Comparison of ENCODE assay signal across 24 mouse cellular contexts in genomic region chr12:26930155-26930867, GRCm38 (mm10).
DNase-seq lines count a peak whose midpoint lies in the region; ATAC-seq and TF ChIP-seq lines count a peak whose summit lies in the region.
"Had no signal": no experiment of that assay in that cellular context is flagged by ENCODE, and none has a peak within 500 bp of the region (broad histone marks: within the 10 kb centered on the region; RNA-seq: fewer than 3 reads in every experiment).

No protein-coding gene starts in this region.

- peaks cover 26% of the 10 kb centered on the region for H3K4me1 ChIP-seq in forebrain, embryonic 13.5 days
- H3K4me1 ChIP-seq in forebrain, embryonic 10.5 days = peaks cover 27% of the 10 kb centered on the region
- peaks cover 9% of the 10 kb centered on the region for H3K4me1 ChIP-seq in forebrain, embryonic 14.5 days (ENCODE audit: control insufficient read depth, insufficient read depth, low read length)
- no peaks in the 10 kb centered on the region for H3K4me1 ChIP-seq in forebrain, postnatal 0 days (ENCODE audit: insufficient read depth)
- no peaks in the 10 kb centered on the region for H3K4me1 ChIP-seq in kidney, embryonic 16.5 days (ENCODE audit: insufficient read depth, low read length)
- H3K4me1 ChIP-seq: heart, embryonic 15.5 days; hindbrain, embryonic 10.5 days; hindbrain, embryonic 15.5 days had no signal

- ATAC-seq in forebrain, embryonic 13.5 days = peak; percentile 91
- peak; percentile 92 for ATAC-seq in forebrain, embryonic 14.5 days
- ATAC-seq in forebrain, postnatal 0 days = peak; percentile 90; the same call in 1 of the 2 replicates
- no peak for ATAC-seq in kidney, embryonic 16.5 days (ENCODE audit: low FRiP score, low TSS enrichment)
- ATAC-seq: activated CD4-positive, CD25-positive, alpha-beta regulatory T cell, adult 4 months; CD4-positive, CD25-positive, alpha-beta regulatory T cell, adult 4 months; intestine, postnatal 0 days had no signal

- no peaks in the 10 kb centered on the region for H3K27me3 ChIP-seq in forebrain, embryonic 13.5 days
- H3K27me3 ChIP-seq in forebrain, embryonic 10.5 days (ENCODE audit: poor library complexity, severe bottlenecking) = no peaks in the 10 kb centered on the region
- no peaks in the 10 kb centered on the region for H3K27me3 ChIP-seq in forebrain, embryonic 14.5 days (replicated peaks; ENCODE audit: control insufficient read depth, insufficient read depth, low read length)
- H3K27me3 ChIP-seq in forebrain, postnatal 0 days (ENCODE audit: insufficient read depth, low read length) = no peaks in the 10 kb centered on the region
- H3K27me3 ChIP-seq in kidney, embryonic 16.5 days (ENCODE audit: insufficient read depth, low read length) = no peaks in the 10 kb centered on the region
- H3K27me3 ChIP-seq: heart, embryonic 12.5 days; heart, embryonic 15.5 days; hindbrain, embryonic 15.5 days had no signal

- H3K4me2 ChIP-seq in forebrain, embryonic 13.5 days = no peak overlapping the region
- H3K4me2 ChIP-seq in forebrain, embryonic 14.5 days (ENCODE audit: low read length) = no peak overlapping the region
- no peak overlapping the region for H3K4me2 ChIP-seq in forebrain, postnatal 0 days (ENCODE audit: low read depth)
- H3K4me2 ChIP-seq in kidney, embryonic 16.5 days (replicated peaks; ENCODE audit: low read depth, low read length) = no peak overlapping the region
- H3K4me2 ChIP-seq: heart, embryonic 12.5 days; heart, embryonic 15.5 days; hindbrain, embryonic 15.5 days had no signal

- H3K27ac ChIP-seq in forebrain, embryonic 13.5 days = peak overlapping the region; percentile 63
- H3K27ac ChIP-seq in forebrain, embryonic 10.5 days = no peak overlapping the region
- peak overlapping the region; percentile 61 for H3K27ac ChIP-seq in forebrain, embryonic 14.5 days (ENCODE audit: low read depth, low read length)
- peak overlapping the region; percentile 42; the same call in 1 of the 2 replicates for H3K27ac ChIP-seq in forebrain, postnatal 0 days (ENCODE audit: low read depth, low read length)
- no peak overlapping the region for H3K27ac ChIP-seq in kidney, embryonic 16.5 days (ENCODE audit: low read length)
- H3K27ac ChIP-seq: heart, embryonic 15.5 days; hindbrain, embryonic 10.5 days; hindbrain, embryonic 15.5 days had no signal

- no peak for DNase-seq in forebrain, embryonic 10.5 days (ENCODE audit: extremely low spot score, low spot score)
- DNase-seq in retina, embryonic 14.5 days (ENCODE audit: low spot score) = peak; percentile 1
- no peak for DNase-seq in retina, postnatal 1 day
- peak; percentile 82 for DNase-seq in forebrain, embryonic 14.5 days (ENCODE audit: low spot score)
- peak; percentile 45 for DNase-seq in forebrain, postnatal 0 days
- no peak for DNase-seq in embryo, embryonic 10 days (ENCODE audit: low spot score)
- DNase-seq: adrenal gland, adult 8-10 months; adrenal gland, postnatal 25 days; cerebellum, adult 18-20 months; cerebellum, adult 9-10 months; cerebellum, postnatal 14 days; gastrocnemius, postnatal 25 days; heart, adult 18-20 months; heart, postnatal 10 days; heart, postnatal 36 days had no signal

- no peak for TF ChIP-seq CTCF in forebrain, postnatal 0 days (IDR thresholded peaks at IDR 0.05; ENCODE audit: low read depth)

- no peaks in the 10 kb centered on the region for H3K9me3 ChIP-seq in forebrain, embryonic 13.5 days (replicated peaks)
- no peaks in the 10 kb centered on the region for H3K9me3 ChIP-seq in forebrain, embryonic 10.5 days
- no peaks in the 10 kb centered on the region for H3K9me3 ChIP-seq in forebrain, embryonic 14.5 days (replicated peaks; ENCODE audit: control insufficient read depth, low read length)
- no peaks in the 10 kb centered on the region for H3K9me3 ChIP-seq in forebrain, postnatal 0 days (ENCODE audit: low read length)
- no peaks in the 10 kb centered on the region for H3K9me3 ChIP-seq in kidney, embryonic 16.5 days (ENCODE audit: low read length)
- H3K9me3 ChIP-seq: heart, embryonic 12.5 days; heart, embryonic 15.5 days; hindbrain, embryonic 10.5 days; hindbrain, embryonic 15.5 days had no signal

- H3K36me3 ChIP-seq in forebrain, embryonic 13.5 days (ENCODE audit: poor library complexity, severe bottlenecking) = no peaks in the 10 kb centered on the region
- no peaks in the 10 kb centered on the region for H3K36me3 ChIP-seq in forebrain, embryonic 10.5 days (replicated peaks)
- no peaks in the 10 kb centered on the region for H3K36me3 ChIP-seq in forebrain, embryonic 14.5 days (ENCODE audit: control insufficient read depth, insufficient read depth, low read length)
- H3K36me3 ChIP-seq in forebrain, postnatal 0 days (ENCODE audit: insufficient read depth) = no peaks in the 10 kb centered on the region
- no peaks in the 10 kb centered on the region for H3K36me3 ChIP-seq in kidney, embryonic 16.5 days (ENCODE audit: insufficient read depth, low read length)
- H3K36me3 ChIP-seq: heart, embryonic 12.5 days; heart, embryonic 15.5 days; hindbrain, embryonic 10.5 days; hindbrain, embryonic 15.5 days had no signal

- H3K9ac ChIP-seq in forebrain, embryonic 13.5 days = no peak overlapping the region
- H3K9ac ChIP-seq in forebrain, embryonic 14.5 days (ENCODE audit: low read length) = no peak overlapping the region
- H3K9ac ChIP-seq in forebrain, postnatal 0 days = no peak overlapping the region
- no peak overlapping the region for H3K9ac ChIP-seq in kidney, embryonic 16.5 days (replicated peaks; ENCODE audit: low read length)
- H3K9ac ChIP-seq: heart, embryonic 12.5 days; heart, embryonic 15.5 days; hindbrain, embryonic 15.5 days had no signal

- WGBS in forebrain, embryonic 13.5 days = 24% methylated on average over 7 of the region's 7 CpGs
- WGBS in forebrain, embryonic 10.5 days = 69% methylated on average over 7 of the region's 7 CpGs
- 20% methylated on average over 7 of the region's 7 CpGs for WGBS in forebrain, embryonic 14.5 days
- WGBS in forebrain, postnatal 0 days = 29% methylated on average over 7 of the region's 7 CpGs
- 74% methylated on average over 7 of the region's 7 CpGs for WGBS in kidney, embryonic 16.5 days

- H3K4me3 ChIP-seq in forebrain, embryonic 13.5 days = no peak overlapping the region
- H3K4me3 ChIP-seq in forebrain, embryonic 10.5 days = no peak overlapping the region
- no peak overlapping the region for H3K4me3 ChIP-seq in forebrain, embryonic 14.5 days (ENCODE audit: low read depth, low read length)
- no peak overlapping the region for H3K4me3 ChIP-seq in forebrain, postnatal 0 days (ENCODE audit: low read depth, low read length)
- no peak overlapping the region for H3K4me3 ChIP-seq in kidney, embryonic 16.5 days (ENCODE audit: low read length)
- H3K4me3 ChIP-seq: heart, embryonic 12.5 days; heart, embryonic 15.5 days; hindbrain, embryonic 10.5 days; hindbrain, embryonic 15.5 days had no signal

Comparison
In these comparisons a context has a peak if more than half of its experiments do, and no peak if none do; other contexts are left out.
1. H3K27ac ChIP-seq: peak in forebrain, embryonic 13.5 days (single experiment), forebrain, embryonic 14.5 days (single experiment) and forebrain, postnatal 0 days (single experiment); none in forebrain, embryonic 10.5 days (single experiment) and kidney, embryonic 16.5 days (single experiment).
2. DNase-seq: peak in retina, embryonic 14.5 days (single experiment), forebrain, embryonic 14.5 days (single experiment) and forebrain, postnatal 0 days (single experiment); none in forebrain, embryonic 10.5 days (single experiment), retina, postnatal 1 day (single experiment) and embryo, embryonic 10 days (single experiment).